Mouse (Mus musculus) olfactory bulb, adult 2 months (tissue): ENCODE measurements at regions not wholly inside any gene's neighbourhood (a gene's known extent, or its start where the extent isn't known, plus 50 kb on each side); places are given as distances from the start of the nearest gene placed in this dataset.

ENCODE experiments used
- H3K27ac ChIP-seq: fragments of 200-500 bp; 2 replicates; pipeline ENCODE4 v1.5.1; 2012; ENCODE audit warnings: low read depth, low read length; ENCODE audit not compliant: insufficient read depth
- H3K4me1 ChIP-seq: fragments of 200-500 bp; 2 replicates; pipeline ENCODE4 v1.6.1; 2012; ENCODE audit warnings: low read length; ENCODE audit not compliant: control insufficient read depth, insufficient read depth
- H3K4me3 ChIP-seq: fragments of 200-500 bp; 2 replicates; pipeline ENCODE4 v1.5.1; 2012; ENCODE audit warnings: mild to moderate bottlenecking, low read depth, low read length, moderate library complexity; ENCODE audit not compliant: insufficient read depth
- CTCF ChIP-seq: fragments of 200-500 bp; IDR thresholded peaks from 2 replicates; pipeline ENCODE4 v1.5.1; 2012; ENCODE audit warnings: low read depth, mild to moderate bottlenecking, low read length, moderate library complexity; ENCODE audit not compliant: insufficient read depth
- POLR2A ChIP-seq: fragments of 200-500 bp; IDR thresholded peaks from 2 replicates; pipeline ENCODE4 v1.6.1; 2012; ENCODE audit warnings: mild to moderate bottlenecking, low read depth, low read length, moderate library complexity; ENCODE audit not compliant: insufficient read depth
- WGBS: fragments of 180-500 bp; shearing (Covaris S2); methylation state at CpG from one replicate; pipeline ENCODE4 v1.1.7; 2018; 5-methylcytosine and 5-hydroxymethylcytosine counted together

DNA sequence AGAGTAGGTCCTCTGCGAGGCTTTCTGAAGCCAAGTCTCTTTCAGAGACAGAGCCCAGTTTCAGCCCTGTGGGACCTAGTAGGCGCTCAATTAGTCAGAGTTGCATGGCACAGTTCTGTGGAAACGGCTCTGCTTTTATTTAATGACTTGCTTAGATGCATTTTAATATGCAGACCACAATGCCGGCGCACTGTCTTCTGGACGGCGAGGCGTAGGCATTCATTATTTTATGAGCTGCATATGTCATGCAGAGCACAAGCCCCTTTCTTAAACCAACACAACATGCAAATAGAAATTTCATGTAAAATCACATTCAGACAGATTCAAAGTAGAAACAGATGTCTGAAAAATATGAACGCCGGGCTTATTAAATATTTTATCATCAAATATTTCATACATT is 140.8 kb upstream of the Zfp618 start:
- no peak overlapping the region for H3K27ac ChIP-seq
- H3K4me3 ChIP-seq: no peak overlapping the region
- TF ChIP-seq CTCF (no peak), POLR2A (no peak)
- 83% methylated on average over 10 of the region's 10 CpGs for WGBS
- no peaks in the 10 kb centered on the region for H3K4me1 ChIP-seq

DNA sequence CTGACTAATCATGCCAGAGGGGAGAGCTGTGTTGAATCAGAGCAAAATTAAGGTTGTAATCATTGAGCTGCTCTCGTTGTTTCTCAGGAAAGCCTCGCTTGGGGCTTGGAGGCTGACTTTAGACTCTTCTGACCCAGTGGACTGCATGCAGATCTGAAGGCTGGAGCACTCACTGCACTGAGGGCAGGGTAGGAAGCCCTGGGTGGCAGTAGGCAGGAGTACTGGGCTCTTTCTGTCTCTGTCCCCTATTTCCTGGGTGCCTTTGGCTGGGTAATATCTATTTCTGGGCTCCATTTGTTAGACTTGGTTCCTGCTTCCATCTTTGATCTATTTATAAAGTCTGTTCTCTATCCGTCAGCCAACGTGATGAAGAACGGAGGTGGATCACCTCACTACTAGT is 140.1 kb upstream of the Zfp618 start:
- Histone ChIP-seq H3K27ac (no peak overlapping the region), H3K4me1 (no peaks in the 10 kb centered on the region), H3K4me3 (no peak overlapping the region)
- no peak for TF ChIP-seq CTCF
- TF ChIP-seq POLR2A: no peak
- WGBS: 86% methylated on average over 5 of the region's 5 CpGs

DNA sequence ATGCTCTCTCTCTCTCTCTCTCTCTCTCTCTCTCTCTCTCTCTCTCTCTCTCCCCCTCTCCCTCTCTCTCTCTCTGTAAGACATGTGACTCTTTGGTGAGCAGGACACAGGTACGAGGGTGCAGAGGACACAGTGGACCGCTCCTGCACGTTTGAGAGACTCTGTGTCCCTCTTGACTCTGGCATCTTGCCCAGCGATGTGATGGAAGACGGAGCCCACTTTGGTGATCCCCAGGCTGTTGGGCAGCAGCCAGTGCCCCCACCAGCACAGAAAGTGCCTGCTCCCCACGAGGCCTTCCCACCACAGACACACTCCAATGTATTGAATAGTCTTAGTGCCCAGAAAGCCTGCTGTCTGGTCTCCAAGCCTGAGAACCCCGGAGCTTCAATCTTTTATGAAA is 136.4 kb upstream of the Zfp618 start:
- no peak overlapping the region for H3K4me3 ChIP-seq
- H3K4me1 ChIP-seq: peaks cover 2% of the 10 kb centered on the region
- H3K27ac ChIP-seq: no peak overlapping the region
- TF ChIP-seq POLR2A: no peak
- TF ChIP-seq CTCF: no peak
- 63% methylated on average over 7 of the region's 7 CpGs for WGBS

DNA sequence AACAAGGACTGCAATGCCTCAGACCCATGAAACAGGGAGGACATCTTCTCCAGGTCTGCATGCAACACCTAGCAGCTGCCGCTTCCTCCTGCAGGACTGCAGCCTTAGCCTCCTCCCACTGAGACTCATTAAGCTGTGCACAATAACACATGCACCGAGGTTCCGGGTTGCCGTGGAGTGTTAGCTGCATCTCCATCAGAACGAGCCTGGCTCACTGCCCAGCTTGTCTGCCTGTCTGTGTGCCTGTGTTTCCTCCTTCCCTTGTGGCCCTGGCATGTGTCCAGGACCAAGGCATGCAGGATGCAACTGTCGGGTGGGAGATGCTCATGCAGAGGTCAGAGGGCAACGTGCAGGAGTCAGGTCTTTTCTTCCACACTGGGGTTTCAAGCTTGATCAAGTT is 131.4 kb upstream of the Zfp618 start:
- TF ChIP-seq CTCF (no peak), POLR2A (no peak)
- WGBS: 17% methylated on average over 7 of the region's 7 CpGs
- Histone ChIP-seq H3K27ac (no peak overlapping the region), H3K4me1 (peaks cover 4% of the 10 kb centered on the region), H3K4me3 (no peak overlapping the region)

DNA sequence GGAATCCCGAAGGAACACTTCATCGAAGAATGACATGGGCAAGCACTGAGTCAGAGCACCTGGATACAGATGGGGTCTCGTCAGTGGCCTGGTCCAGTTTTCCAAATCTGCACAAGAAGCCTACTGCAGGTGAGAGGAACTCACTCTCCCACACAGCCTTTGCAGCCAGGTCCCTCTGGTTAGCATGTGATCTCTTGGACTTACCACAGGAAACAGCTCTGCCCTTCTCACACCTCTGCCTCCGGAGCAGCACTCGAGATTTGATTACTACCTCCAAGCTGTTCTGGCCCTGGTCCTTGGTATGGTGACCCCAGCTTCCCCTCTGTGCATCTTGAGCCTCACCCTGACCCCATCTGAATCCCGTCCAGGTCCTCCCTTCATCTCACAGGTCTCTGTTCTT is 128.5 kb upstream of the Zfp618 start:
- no peak for TF ChIP-seq POLR2A
- no peak for TF ChIP-seq CTCF
- H3K4me1 ChIP-seq: peaks cover 4% of the 10 kb centered on the region
- no peak overlapping the region for H3K4me3 ChIP-seq
- WGBS: 88% methylated on average over 6 of the region's 6 CpGs
- no peak overlapping the region for H3K27ac ChIP-seq

DNA sequence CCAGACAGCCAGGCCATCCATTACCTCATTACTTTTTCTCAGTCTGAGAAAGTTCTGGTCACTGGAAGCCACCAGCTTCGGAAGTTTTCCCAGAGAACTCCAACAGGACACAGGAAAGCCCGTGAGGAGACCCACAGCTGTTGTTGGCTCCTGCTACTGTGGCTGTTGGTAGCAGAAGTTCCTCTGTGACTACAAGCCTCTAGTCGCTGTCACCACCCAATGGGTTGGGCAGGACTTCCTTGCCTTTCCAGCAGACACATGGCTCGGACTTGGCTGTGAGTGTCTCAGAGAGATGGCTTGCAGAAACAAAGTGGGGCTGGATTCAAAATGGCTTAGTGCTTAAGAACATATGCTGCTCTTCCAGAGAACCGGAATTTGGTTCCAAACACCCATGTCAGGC is 114.8 kb upstream of the Zfp618 start:
- H3K4me3 ChIP-seq: no peak overlapping the region
- 89% methylated on average over 5 of the region's 5 CpGs for WGBS
- no peak for TF ChIP-seq CTCF
- no peak for TF ChIP-seq POLR2A

DNA sequence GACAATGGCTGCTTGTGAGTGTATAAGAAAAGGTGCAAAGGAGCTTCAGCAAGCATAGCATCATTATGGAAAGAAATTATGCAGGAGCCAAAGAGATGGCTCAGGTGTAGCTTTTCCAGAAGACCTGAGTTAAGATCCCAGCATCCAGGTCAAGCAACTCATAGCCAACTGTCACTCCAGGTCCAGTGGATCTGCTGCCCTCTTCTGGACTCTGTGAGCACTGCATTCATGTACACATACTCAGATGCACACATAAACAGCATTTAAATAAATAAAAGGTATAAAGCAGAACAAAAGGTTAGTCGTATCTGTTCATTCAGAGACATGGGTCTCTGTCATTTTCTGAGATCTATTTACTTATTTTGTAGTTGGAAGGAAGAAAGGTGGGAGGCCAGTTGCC is 112.0 kb upstream of the Zfp618 start:
- Histone ChIP-seq H3K4me1 (no peaks in the 10 kb centered on the region), H3K4me3 (no peak overlapping the region), H3K27ac (no peak overlapping the region)
- WGBS: 92% methylated on average over 1 of the region's 1 CpGs
- TF ChIP-seq CTCF (no peak), POLR2A (no peak)

More for the DNA sequence above, 114.8 kb upstream of the Zfp618 start:
- Histone ChIP-seq H3K27ac (no peak overlapping the region), H3K4me1 (peaks cover 2% of the 10 kb centered on the region; the same call in 1 of the 2 replicates)

DNA sequence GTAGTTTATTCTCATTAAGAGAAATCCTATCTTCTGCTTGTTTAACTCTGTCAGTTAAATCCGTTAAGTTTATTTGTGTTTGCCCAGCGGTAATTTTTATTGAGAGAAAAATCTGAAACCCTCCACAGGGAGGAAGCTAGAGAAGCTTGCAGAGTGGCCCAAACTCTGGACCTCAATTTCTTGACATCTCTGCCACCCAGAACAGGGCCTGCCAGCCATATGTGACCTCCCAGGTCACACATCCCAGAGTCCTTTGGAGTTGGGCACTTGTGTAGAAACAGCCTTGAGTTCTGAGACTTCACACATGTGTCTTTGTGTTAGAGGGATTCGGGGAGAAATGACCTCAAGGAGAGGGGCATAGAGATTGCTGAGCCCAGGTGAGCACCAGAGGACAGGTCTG is 109.0 kb upstream of the Zfp618 start:
- Histone ChIP-seq H3K4me1 (no peaks in the 10 kb centered on the region), H3K27ac (no peak overlapping the region), H3K4me3 (no peak overlapping the region)
- 78% methylated on average over 3 of the region's 3 CpGs for WGBS
- no peak for TF ChIP-seq POLR2A
- TF ChIP-seq CTCF: no peak

DNA sequence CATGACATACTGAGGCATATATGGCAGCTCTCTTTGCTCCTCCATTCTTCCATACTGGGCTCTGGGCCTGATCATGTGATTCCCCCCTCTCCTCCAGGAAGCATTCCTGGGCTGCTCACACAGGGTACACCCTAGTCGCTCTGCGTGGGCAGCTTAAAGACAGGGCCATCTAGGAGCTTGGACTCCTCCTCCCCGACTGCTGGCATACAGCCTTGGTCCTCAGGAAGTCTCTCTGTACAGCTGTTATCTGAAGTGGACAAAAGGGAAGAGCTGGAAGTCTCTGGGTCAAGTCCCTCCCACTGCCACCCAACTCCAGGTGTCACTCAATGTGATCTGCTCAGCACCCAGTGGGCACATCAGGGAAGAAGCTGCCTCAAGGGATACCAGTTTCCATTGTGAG is 102.6 kb upstream of the Zfp618 start:
- H3K4me1 ChIP-seq: no peaks in the 10 kb centered on the region
- no peak overlapping the region for H3K4me3 ChIP-seq
- TF ChIP-seq CTCF (no peak), POLR2A (no peak)
- no peak overlapping the region for H3K27ac ChIP-seq
- 84% methylated on average over 3 of the region's 3 CpGs for WGBS

DNA sequence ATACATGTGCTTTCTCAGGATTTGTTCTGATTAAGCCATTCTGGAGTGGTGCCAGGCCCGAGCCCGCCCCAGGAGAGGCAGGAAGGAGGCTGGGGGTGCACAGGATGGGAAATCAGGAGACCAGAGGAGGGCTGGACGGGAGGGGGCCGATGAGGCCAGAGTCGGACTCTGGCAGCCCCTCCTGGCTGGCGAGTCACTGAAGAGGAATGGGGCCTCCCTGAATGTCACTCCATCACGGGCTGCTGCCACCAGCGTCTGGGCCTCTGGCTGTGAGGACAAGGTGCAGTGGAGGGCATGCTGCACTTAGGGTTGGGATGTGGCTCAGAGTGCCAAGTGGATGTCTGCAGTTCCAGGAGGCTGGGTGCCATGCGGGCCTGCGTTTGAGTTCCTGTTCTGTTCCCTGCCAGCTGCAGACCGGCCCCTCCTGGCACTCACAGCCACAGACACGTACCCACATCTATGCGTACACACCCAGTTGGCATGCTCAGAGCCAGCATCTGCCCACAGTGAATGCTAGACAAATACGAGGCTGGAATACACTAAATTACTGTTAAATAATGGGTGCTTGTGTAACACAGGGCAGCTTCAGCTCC is 94.9 kb upstream of the Zfp618 start:
- no peak for TF ChIP-seq POLR2A
- no peak for TF ChIP-seq CTCF
- Histone ChIP-seq H3K27ac (no peak overlapping the region), H3K4me1 (peaks cover 25% of the 10 kb centered on the region), H3K4me3 (no peak overlapping the region)
- 24% methylated on average over 14 of the region's 14 CpGs for WGBS

DNA sequence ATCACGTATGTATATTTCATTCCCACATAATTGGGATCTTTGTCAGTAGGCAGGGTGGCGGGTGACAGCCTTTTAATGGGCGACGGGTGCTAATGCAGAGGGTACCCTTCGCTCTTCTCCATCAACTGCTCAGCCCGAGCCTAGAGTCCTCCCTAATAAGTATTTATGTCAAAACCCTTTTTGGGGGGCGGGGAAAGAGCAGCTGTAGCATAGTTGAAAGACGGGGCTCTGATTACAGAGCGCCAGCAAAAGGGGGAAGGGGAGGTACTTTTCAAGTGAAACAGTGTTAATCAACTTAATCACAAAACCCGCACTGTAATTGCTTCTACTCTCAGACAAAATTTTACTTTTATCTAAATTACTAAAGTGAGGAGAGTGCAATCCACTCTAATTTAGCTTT is 92.8 kb upstream of the Zfp618 start:
- H3K27ac ChIP-seq: no peak overlapping the region
- WGBS: 36% methylated on average over 10 of the region's 10 CpGs
- H3K4me3 ChIP-seq: no peak overlapping the region
- H3K4me1 ChIP-seq: peaks cover 25% of the 10 kb centered on the region
- TF ChIP-seq POLR2A (no peak), CTCF (no peak)
